Mouse (Mus musculus): ENCODE results near the gene Mlf1. TPM values are rescaled to one million over a fixed set of nuclear protein-coding genes. Genes with fewer than 3 reads are reported as not detected.
A peak's percentile ranks its signal among the peaks of the same experiment; 100 is the strongest.

Mlf1 gene
- polyA plus RNA-seq, 2 experiments = 7.3 to 16.3 TPM

GRCm38 (mm10) chr3:67346674-67347073 lies 27.2 kb upstream of the Mlf1 start:
- TF ChIP-seq POLR2A (IDR thresholded peaks at IDR 0.05; ENCODE audit: borderline replicate concordance, extremely low read depth, insufficient read depth, insufficient read length) = no peak
- ATAC-seq (ENCODE audit: low FRiP score, low read depth) = no peak

GRCm38 (mm10) chr3:67351406-67352127 lies 22.3 kb upstream of the Mlf1 start:
- Histone ChIP-seq H3K36me3 (ENCODE audit: control insufficient read depth, insufficient read depth, low read length) (no peaks in the 10 kb centered on the region), H3K9me3 (ENCODE audit: control insufficient read depth, low read length) (no peaks in the 10 kb centered on the region), H3K4me2 (replicated peaks; ENCODE audit: low read depth, low read length, severe bottlenecking) (no peak overlapping the region), H3K27me3 (ENCODE audit: control insufficient read depth, insufficient read depth, low read length) (no peaks in the 10 kb centered on the region), H3K4me1 (ENCODE audit: control insufficient read depth, insufficient read depth, low read length) (no peaks in the 10 kb centered on the region), H3K4me3 (replicated peaks; ENCODE audit: low read length) (no peak overlapping the region), H3K27ac (replicated peaks; ENCODE audit: low read depth, low read length) (no peak overlapping the region), H3K9ac (ENCODE audit: low read depth, low read length, severe bottlenecking) (no peak overlapping the region)
- TF ChIP-seq POLR2A (IDR thresholded peaks at IDR 0.05; ENCODE audit: borderline replicate concordance, extremely low read depth, insufficient read depth, insufficient read length) = no peak
- ATAC-seq (ENCODE audit: low FRiP score, low read depth) = no peak
- 86% methylated on average over 12 of the region's 12 CpGs for WGBS
- no peak for DNase-seq (ENCODE audit: low spot score)

More at GRCm38 (mm10) chr3:67346674-67347073, 27.2 kb upstream of the Mlf1 start:
- H3K36me3 ChIP-seq (ENCODE audit: control insufficient read depth, insufficient read depth, low read length) = no peaks in the 10 kb centered on the region
- H3K27me3 ChIP-seq (ENCODE audit: control insufficient read depth, insufficient read depth, low read length) = no peaks in the 10 kb centered on the region
- 54% methylated on average over 2 of the region's 2 CpGs for WGBS
- H3K4me2 ChIP-seq (replicated peaks; ENCODE audit: low read depth, low read length, severe bottlenecking) = no peak overlapping the region
- no peaks in the 10 kb centered on the region for H3K9me3 ChIP-seq (ENCODE audit: control insufficient read depth, low read length)
- no peaks in the 10 kb centered on the region for H3K4me1 ChIP-seq (ENCODE audit: control insufficient read depth, insufficient read depth, low read length)
- H3K9ac ChIP-seq (ENCODE audit: low read depth, low read length, severe bottlenecking) = no peak overlapping the region
- H3K27ac ChIP-seq (replicated peaks; ENCODE audit: low read depth, low read length) = no peak overlapping the region
- DNase-seq (ENCODE audit: low spot score) = no peak
- H3K4me3 ChIP-seq (replicated peaks; ENCODE audit: low read length) = no peak overlapping the region

- H3K4me1 ChIP-seq (ENCODE audit: control insufficient read depth, insufficient read depth, low read length) = no peaks in the 10 kb centered on the region
- no peak overlapping the region for H3K4me2 ChIP-seq (replicated peaks; ENCODE audit: low read depth, low read length, severe bottlenecking)
- 18% methylated on average over 4 of the region's 5 CpGs for WGBS
- H3K9ac ChIP-seq (ENCODE audit: low read depth, low read length, severe bottlenecking) = no peak overlapping the region
- no peak overlapping the region for H3K27ac ChIP-seq (replicated peaks; ENCODE audit: low read depth, low read length)
- no peaks in the 10 kb centered on the region for H3K36me3 ChIP-seq (ENCODE audit: control insufficient read depth, insufficient read depth, low read length)
- no peaks in the 10 kb centered on the region for H3K9me3 ChIP-seq (ENCODE audit: control insufficient read depth, low read length)
- DNase-seq (ENCODE audit: low spot score) (peak; percentile 69), ATAC-seq (ENCODE audit: low FRiP score, low read depth) (no peak)
- H3K27me3 ChIP-seq (ENCODE audit: control insufficient read depth, insufficient read depth, low read length) = no peaks in the 10 kb centered on the region
- no peak overlapping the region for H3K4me3 ChIP-seq (replicated peaks; ENCODE audit: low read length)
- TF ChIP-seq POLR2A (IDR thresholded peaks at IDR 0.05; ENCODE audit: borderline replicate concordance, extremely low read depth, insufficient read depth, insufficient read length) = no peak
Observed at GRCm38 (mm10) chr3:67352128-67352762, 21.7 kb upstream of the Mlf1 start.

- no peak overlapping the region for H3K4me2 ChIP-seq (replicated peaks; ENCODE audit: low read depth, low read length, severe bottlenecking)
- TF ChIP-seq POLR2A (IDR thresholded peaks at IDR 0.05; ENCODE audit: borderline replicate concordance, extremely low read depth, insufficient read depth, insufficient read length) = no peak
- no peaks in the 10 kb centered on the region for H3K9me3 ChIP-seq (ENCODE audit: control insufficient read depth, low read length)
- H3K4me3 ChIP-seq (replicated peaks; ENCODE audit: low read length) = no peak overlapping the region
- ATAC-seq (ENCODE audit: low FRiP score, low read depth) = no peak
- H3K27ac ChIP-seq (replicated peaks; ENCODE audit: low read depth, low read length) = no peak overlapping the region
- H3K4me1 ChIP-seq (ENCODE audit: control insufficient read depth, insufficient read depth, low read length) = no peaks in the 10 kb centered on the region
- no peaks in the 10 kb centered on the region for H3K36me3 ChIP-seq (ENCODE audit: control insufficient read depth, insufficient read depth, low read length)
- H3K27me3 ChIP-seq (ENCODE audit: control insufficient read depth, insufficient read depth, low read length) = no peaks in the 10 kb centered on the region
- DNase-seq (ENCODE audit: low spot score) = no peak
- no peak overlapping the region for H3K9ac ChIP-seq (ENCODE audit: low read depth, low read length, severe bottlenecking)
- 80% methylated on average over 3 of the region's 3 CpGs for WGBS
Observed at GRCm38 (mm10) chr3:67352763-67353149, 21.1 kb upstream of the Mlf1 start.

GRCm38 (mm10) chr3:67358376-67358775 lies 15.5 kb upstream of the Mlf1 start:
- Histone ChIP-seq H3K9ac (ENCODE audit: low read depth, low read length, severe bottlenecking) (no peak overlapping the region), H3K4me1 (ENCODE audit: control insufficient read depth, insufficient read depth, low read length) (no peaks in the 10 kb centered on the region)
- 83% methylated on average over 7 of the region's 7 CpGs for WGBS

More at GRCm38 (mm10) chr3:67358376-67358775, 15.5 kb upstream of the Mlf1 start:
- Histone ChIP-seq H3K36me3 (ENCODE audit: control insufficient read depth, insufficient read depth, low read length) (no peaks in the 10 kb centered on the region), H3K4me3 (replicated peaks; ENCODE audit: low read length) (no peak overlapping the region), H3K27ac (replicated peaks; ENCODE audit: low read depth, low read length) (no peak overlapping the region), H3K27me3 (ENCODE audit: control insufficient read depth, insufficient read depth, low read length) (no peaks in the 10 kb centered on the region), H3K4me2 (replicated peaks; ENCODE audit: low read depth, low read length, severe bottlenecking) (no peak overlapping the region), H3K9me3 (ENCODE audit: control insufficient read depth, low read length) (no peaks in the 10 kb centered on the region)
- ATAC-seq (ENCODE audit: low FRiP score, low read depth) (no peak), DNase-seq (ENCODE audit: low spot score) (no peak)
- TF ChIP-seq POLR2A (IDR thresholded peaks at IDR 0.05; ENCODE audit: borderline replicate concordance, extremely low read depth, insufficient read depth, insufficient read length) = no peak
